Mouse (Mus musculus) spleen, adult 2 months (tissue): ENCODE measurements around the gene Fbxo36.

Source experiments
- CTCF ChIP-seq: fragments of 200-500 bp; IDR thresholded peaks from 2 replicates; pipeline ENCODE4 v1.5.1; 2011; ENCODE audit warnings: mild to moderate bottlenecking, inconsistent platforms; ENCODE audit not compliant: insufficient read depth, insufficient read length, insufficient replicate concordance; ENCODE audit errors: extremely low read depth
- POLR2A ChIP-seq: fragments of 200-500 bp; IDR thresholded peaks from 2 replicates; pipeline ENCODE4 v1.6.1; 2011; ENCODE audit warnings: low read depth, low read length, inconsistent platforms

DNA sequence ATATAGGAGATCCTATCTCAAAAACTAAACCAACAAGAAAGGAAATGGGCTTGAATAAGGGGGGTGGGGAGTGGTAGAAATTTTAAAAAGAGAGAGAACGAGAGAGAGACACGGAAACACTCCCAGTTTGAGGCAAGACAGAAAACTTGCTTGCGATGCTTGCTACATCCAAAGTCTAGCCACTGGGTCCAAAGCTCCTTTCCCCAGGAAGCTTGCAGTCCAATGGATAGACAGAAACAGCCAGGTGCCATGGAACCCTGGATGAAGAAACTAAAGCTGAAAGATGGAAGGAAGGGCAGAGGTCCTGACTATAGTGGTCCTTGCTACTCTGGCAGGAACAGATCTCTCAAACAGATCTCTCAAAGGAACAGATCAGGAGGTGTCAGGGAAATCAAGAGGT lies 8.7 kb downstream of the Fbxo36 start:
- no peak for TF ChIP-seq CTCF
- TF ChIP-seq POLR2A: no peak
